ENCODE assay signal across 8 mouse cellular contexts in genomic region chr11:100355972-100356818, GRCm38 (mm10). TPM values are rescaled to one million over a fixed set of nuclear protein-coding genes. Genes with fewer than 3 reads are reported as not detected.
DNase-seq lines count a peak whose midpoint lies in the region; ATAC-seq lines count a peak whose summit lies in the region.

Gene Hap1, minus strand, starts transcription at chr11:100356128.

- no peaks in the 10 kb centered on the region; the same call in 1 of the 2 replicates for H3K9me3 ChIP-seq in erythroblast, embryonic 14.5 days (ENCODE audit: control insufficient read depth, low read length)
- H3K9me3 ChIP-seq in limb, embryonic 11.5 days (ENCODE audit: control insufficient read depth, low read length), result no peaks in the 10 kb centered on the region
- H3K9me3 ChIP-seq in midbrain, embryonic 11.5 days (ENCODE audit: control insufficient read depth, low read length), result no peaks in the 10 kb centered on the region

- H3K4me2 ChIP-seq in limb, embryonic 11.5 days (ENCODE audit: low read depth, severe bottlenecking), result peak within 1 kb of the TSS; percentile 84
- peak within 1 kb of the TSS; percentile 99 for H3K4me2 ChIP-seq in midbrain, embryonic 11.5 days

- peak; percentile 89 for DNase-seq in embryo, embryonic 11 days
- peak; percentile 66 to 89 for DNase-seq in heart, adult 18-20 months
- peak; percentile 71 for DNase-seq in kidney, adult 11 months
- DNase-seq in limb, embryonic 11.5 days (ENCODE audit: low spot score), result peak; percentile 81
- DNase-seq in midbrain, embryonic 11.5 days (ENCODE audit: low spot score, missing footprints), result peak; percentile 98
- peak; percentile 73 for DNase-seq in right cerebral cortex, postnatal 4 days

- H3K27me3 ChIP-seq in erythroblast, embryonic 14.5 days (ENCODE audit: control insufficient read depth), result peaks cover 91% of the 10 kb centered on the region
- H3K27me3 ChIP-seq in limb, embryonic 11.5 days (ENCODE audit: control insufficient read depth, insufficient read depth, low read length), result peaks cover 60% of the 10 kb centered on the region
- H3K27me3 ChIP-seq in midbrain, embryonic 11.5 days (ENCODE audit: control insufficient read depth, insufficient read depth, low read length), result peaks cover 3% of the 10 kb centered on the region; the same call in 1 of the 2 replicates

- no peak for ATAC-seq in erythroblast, adult 5-6 weeks (replicated peaks; ENCODE audit: low FRiP score, poor library complexity, severe bottlenecking)
- no peak for ATAC-seq in limb, embryonic 11.5 days (ENCODE audit: insufficient number of reproducible peaks, low FRiP score, low TSS enrichment, low read depth)
- peak; percentile 78 for ATAC-seq in midbrain, embryonic 11.5 days (ENCODE audit: low FRiP score)

- H3K9ac ChIP-seq in limb, embryonic 11.5 days (ENCODE audit: low read length), result peak within 1 kb of the TSS; percentile 49; the same call in 1 of the 2 replicates
- H3K9ac ChIP-seq in midbrain, embryonic 11.5 days (ENCODE audit: low read length), result peak within 1 kb of the TSS; percentile 73

- no peak within 1 kb of the TSS for H3K27ac ChIP-seq in limb, embryonic 11.5 days (replicated peaks; ENCODE audit: low read depth, low read length)
- H3K27ac ChIP-seq in midbrain, embryonic 11.5 days (ENCODE audit: low read depth, low read length), result no peak within 1 kb of the TSS

- H3K4me1 ChIP-seq in erythroblast, embryonic 14.5 days (ENCODE audit: control insufficient read depth), result peaks cover 12% of the 10 kb centered on the region
- H3K4me1 ChIP-seq in limb, embryonic 11.5 days (ENCODE audit: control insufficient read depth, insufficient read depth, low read length), result peaks cover 3% of the 10 kb centered on the region
- peaks cover 7% of the 10 kb centered on the region for H3K4me1 ChIP-seq in midbrain, embryonic 11.5 days (ENCODE audit: control insufficient read depth, insufficient read depth, low read length)

- WGBS in limb, embryonic 11.5 days, result 2% methylated on average over 49 of the region's 49 CpGs
- WGBS in midbrain, embryonic 11.5 days, result 1% methylated on average over 49 of the region's 49 CpGs

- H3K4me3 ChIP-seq in erythroblast, embryonic 14.5 days (replicated peaks), result peak within 1 kb of the TSS; percentile 48
- H3K4me3 ChIP-seq in limb, embryonic 11.5 days (ENCODE audit: low read depth, low read length), result peak within 1 kb of the TSS; percentile 48
- peak within 1 kb of the TSS; percentile 76 for H3K4me3 ChIP-seq in midbrain, embryonic 11.5 days (ENCODE audit: low read depth, low read length)

- no peaks in the 10 kb centered on the region for H3K36me3 ChIP-seq in erythroblast, embryonic 14.5 days (ENCODE audit: control insufficient read depth)
- H3K36me3 ChIP-seq in limb, embryonic 11.5 days (ENCODE audit: control insufficient read depth, insufficient read depth, low read length), result no peaks in the 10 kb centered on the region
- H3K36me3 ChIP-seq in midbrain, embryonic 11.5 days (ENCODE audit: control insufficient read depth, insufficient read depth, low read length), result no peaks in the 10 kb centered on the region

RNA-seq across cellular contexts. Expression of gene Hap1, which starts in this region (rescaled TPM):
- polyA plus RNA-seq in erythroblast, embryonic 14.5 days (2012), result 0.03 TPM in 1 of 2 replicates, not detected in the other
- not detected in 2 replicates for total RNA-seq in erythroblast, adult 5-6 weeks (2015; ENCODE audit: low replicate concordance)
- not detected in 2 replicates for total RNA-seq in erythroblast, adult 5-6 weeks (2017; ENCODE audit: low replicate concordance)
- 1 to 10 TPM; 1.8 to 1.9 TPM for total RNA-seq in heart, adult 18-20 months (2021)
- 0.38 and 0.39 TPM in 2 replicates for polyA plus RNA-seq in limb, embryonic 11.5 days (2014; fragmentation: Nextera tagmentation; extraction: Ambion mirVana)
- polyA plus RNA-seq in midbrain, embryonic 11.5 days (2014; fragmentation: Nextera tagmentation; extraction: Ambion mirVana), result 16.4 TPM in 2 replicates

Comparison
In these comparisons a context has a peak if more than half of its experiments do, and no peak if none do; other contexts are left out.
1. RNA of gene Hap1 (polyA plus RNA-seq): 16.4 TPM in midbrain, embryonic 11.5 days; 0.38 to 0.39 TPM in limb, embryonic 11.5 days and 0.03 TPM in erythroblast, embryonic 14.5 days; every median in the first group is over 10 times any median in the second.
2. Peak in DNase-seq, H3K4me3 ChIP-seq, H3K9ac ChIP-seq and H3K4me2 ChIP-seq in limb, embryonic 11.5 days; RNA of the gene not detected or under 1 TPM.
3. Peak in every context shown above with its lines, with median percentiles within 50 percentile points of each other: H3K4me3 ChIP-seq and DNase-seq.